Mouse (Mus musculus): Measurements from ENCODE around the gene Samd3.

GRCm38 (mm10) chr10:26303485-26303884 lies 74.0 kb downstream of the Samd3 start:
- TF ChIP-seq CTCF (IDR thresholded peaks at IDR 0.05; ENCODE audit: borderline replicate concordance, extremely low read depth, insufficient read depth, insufficient read length) (no peak), POLR2A (IDR thresholded peaks at IDR 0.05; ENCODE audit: borderline replicate concordance, extremely low read depth, insufficient read depth, insufficient read length, poor library complexity, severe bottlenecking) (no peak)

All from brain, embryonic 14.5 days (tissue).